Mouse (Mus musculus) adrenal gland, postnatal 4 days (tissue): ENCODE data around the gene Arhgap11a. TPM values are rescaled to one million over a fixed set of nuclear protein-coding genes. Genes with fewer than 3 reads are reported as not detected.

Experiments used
- DNase-seq, 2 experiments: peaks; one replicate each; pipeline ENCODE4 v3.0.0; 2021 to 2022; ENCODE audit warnings: low spot score in 2 of 2, mixed read lengths in 2 of 2
- long read RNA-seq, 2 experiments: library from polyadenylated mRNA; stranded (forward); transcript quantifications; one replicate each; pipeline ENCODE4 v2.0.0; 2021
- total RNA-seq, 2 experiments: library from RNA; stranded (reverse); gene quantifications; 2 replicates each; pipeline ENCODE4 v1.2.3; 2021

Gene Arhgap11a
- total RNA-seq = 10 to 100 TPM; 23.5 to 25.3 TPM
- long read RNA-seq, experiment 1, full-length matches to known transcripts = 5 of 7 reads
- long read RNA-seq, experiment 1, partial matches to known transcripts = 0 of 7 reads
- long read RNA-seq, experiment 1, other reads (novel, unspliced or antisense) = 2 of 7 reads
- long read RNA-seq, experiment 2, full-length matches to known transcripts = 7 of 22 reads
- long read RNA-seq, experiment 2, partial matches to known transcripts = 5 of 22 reads
- long read RNA-seq, experiment 2, other reads (novel, unspliced or antisense) = 10 of 22 reads

DNA sequence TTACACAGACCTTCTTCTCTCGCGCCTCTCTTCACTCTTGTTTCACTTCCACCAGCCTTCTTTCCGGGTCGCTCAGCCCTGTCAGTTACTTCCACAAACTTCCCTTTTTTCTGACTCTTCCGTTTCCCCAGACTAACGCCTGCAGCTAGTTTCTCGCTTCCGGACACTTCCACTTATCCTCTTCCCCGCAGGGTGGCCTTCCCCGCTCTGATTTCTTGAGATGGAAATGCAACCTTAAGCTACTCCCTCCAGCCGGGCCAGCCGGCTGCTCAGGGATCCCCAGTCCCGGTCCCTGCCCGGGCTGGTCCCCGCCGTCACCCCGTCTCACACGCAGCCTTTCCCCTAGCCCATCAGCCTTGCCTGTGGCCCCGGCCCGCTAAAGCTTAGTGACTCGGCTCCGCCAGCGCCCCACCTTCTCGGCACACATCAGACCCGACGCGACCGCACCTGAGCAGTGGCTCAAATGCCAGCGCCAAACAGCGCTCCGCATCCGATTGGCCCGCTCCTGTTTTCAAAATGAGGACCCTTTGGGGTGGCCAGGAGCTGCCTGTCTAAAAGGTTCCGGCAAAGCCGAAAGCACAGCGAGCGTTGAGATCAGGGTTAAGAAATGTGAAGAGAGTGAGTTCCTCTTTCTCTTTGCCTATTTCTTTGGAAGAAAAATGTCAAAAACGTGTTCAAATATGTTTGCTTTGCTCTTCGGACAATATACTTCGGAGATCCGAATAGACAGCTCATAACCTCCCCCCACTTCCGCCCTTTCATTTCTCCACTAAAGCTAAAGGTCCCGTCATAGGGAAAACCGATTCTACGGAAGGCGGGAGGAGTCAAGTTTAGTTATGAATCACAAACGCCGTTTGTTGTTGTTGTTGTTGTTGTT is at the start of gene Arhgap11a:
Gene Arhgap11a, minus strand, starts transcription at position 417 of the 877 bp plus-strand sequence.
- DNase-seq = peak; percentile 75 to 85

DNA sequence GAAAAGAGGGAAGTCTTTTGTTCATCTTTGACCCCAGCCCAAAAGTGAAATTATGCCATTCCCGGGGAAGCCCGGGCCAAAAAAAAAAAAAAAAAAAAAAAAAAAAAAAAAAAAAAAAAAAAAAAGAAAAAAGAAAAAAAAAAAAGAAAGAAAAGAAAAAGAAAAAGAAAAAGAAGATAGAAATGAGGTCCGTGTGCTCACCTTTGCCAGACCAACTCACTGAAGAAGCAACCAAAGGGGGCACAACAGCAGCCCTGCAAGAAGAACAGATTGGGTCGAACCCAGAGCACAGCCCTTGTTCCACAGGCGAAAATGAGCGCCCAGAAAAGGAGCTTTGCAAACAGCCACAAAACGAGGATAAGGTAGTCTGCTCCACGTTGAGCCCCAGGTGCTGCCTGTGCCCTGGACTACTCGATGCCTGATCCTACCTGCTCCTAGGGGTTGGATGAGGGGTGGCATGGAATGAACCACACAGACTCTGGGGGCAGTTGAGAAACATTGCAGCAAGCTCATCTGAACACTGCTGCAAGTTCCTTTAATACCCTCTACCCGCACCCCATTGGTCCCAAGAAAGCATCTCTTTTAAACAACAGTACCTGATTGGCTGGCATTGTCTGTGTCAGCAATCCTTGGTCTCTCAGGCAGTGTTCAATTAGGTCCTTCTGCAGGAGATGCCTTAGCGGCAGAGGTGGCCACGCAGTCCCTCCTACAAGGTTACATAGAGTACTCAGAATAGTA is 45.1 kb upstream of the Arhgap11a start:
- no peak for DNase-seq

DNA sequence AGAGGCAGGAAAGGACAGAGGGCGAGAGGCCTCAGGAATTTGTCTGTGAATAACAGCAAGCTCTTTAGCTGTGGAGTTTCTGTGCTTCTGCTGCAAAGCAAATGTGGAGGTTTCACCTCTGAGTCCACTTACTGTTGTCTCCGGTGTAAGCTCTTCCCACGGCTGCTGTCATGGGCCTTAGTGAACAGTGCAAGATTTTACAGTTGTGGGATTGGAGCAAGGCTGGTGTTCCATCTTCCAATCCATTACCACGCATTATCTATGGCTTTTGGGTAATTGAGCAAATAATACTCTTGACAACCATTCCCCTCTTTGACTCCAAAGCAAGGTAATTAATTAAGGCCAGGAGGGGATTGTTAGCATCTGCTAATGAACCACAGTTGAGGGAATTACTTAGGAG is 38.7 kb upstream of the Arhgap11a start:
- no peak for DNase-seq

DNA sequence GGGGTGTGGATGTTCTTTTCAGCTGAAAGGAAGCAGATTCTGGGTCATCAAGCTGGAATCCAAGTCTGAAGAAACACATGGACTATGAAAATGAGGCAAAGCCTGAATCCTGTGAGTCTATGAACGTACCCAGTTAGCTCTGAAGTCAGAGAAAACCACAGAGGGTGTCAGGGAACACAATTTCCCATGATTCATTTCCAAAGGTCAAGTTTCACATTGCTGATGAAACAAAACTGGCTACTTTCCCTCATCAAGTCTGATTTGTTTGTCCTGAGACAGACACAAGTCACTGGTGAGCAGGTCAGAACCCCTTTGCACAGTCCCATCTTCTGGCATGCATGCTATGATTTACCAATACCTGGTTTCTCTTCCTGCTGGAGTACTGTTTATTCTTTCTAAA is 37.6 kb upstream of the Arhgap11a start:
- no peak for DNase-seq

DNA sequence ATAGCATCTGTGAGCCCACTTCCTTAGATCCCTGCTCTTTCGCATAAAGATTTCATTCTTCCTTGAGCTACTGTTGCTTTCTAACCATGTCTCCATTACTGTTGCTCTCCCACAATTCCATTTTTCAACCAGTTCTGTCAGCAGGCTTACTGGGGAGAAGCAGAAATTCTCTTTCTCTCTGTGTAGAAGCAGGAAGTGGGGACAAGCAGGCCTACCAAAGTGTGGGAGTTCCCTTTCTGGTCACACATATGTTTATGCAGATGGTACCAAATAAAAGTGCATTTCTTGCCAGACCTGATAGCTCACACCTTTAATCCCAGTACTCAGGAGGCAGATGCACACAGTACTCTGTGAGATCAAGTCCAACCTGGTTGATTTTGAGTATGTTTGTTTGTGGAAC is 21.7 kb upstream of the Arhgap11a start:
- DNase-seq = no peak

DNA sequence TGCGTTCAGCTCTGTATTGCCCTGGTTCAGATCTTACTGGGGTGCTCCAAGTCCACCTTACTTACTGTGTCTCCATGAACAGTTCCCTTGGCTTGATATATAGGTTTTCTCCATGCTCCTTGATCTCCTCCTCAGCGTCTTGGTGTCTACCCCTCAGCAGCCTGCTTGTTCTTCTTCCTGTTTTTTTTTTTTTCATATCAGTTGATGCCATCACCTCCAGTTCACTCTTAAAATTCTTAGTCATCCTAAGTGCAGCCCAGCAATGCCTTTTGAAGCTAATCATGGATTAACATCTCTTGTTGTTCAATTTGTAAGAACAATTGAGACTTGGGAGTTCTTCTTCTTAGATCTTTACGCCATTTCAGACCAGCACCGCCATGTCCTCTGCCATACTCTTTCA is 19.9 kb upstream of the Arhgap11a start:
- DNase-seq = no peak

DNA sequence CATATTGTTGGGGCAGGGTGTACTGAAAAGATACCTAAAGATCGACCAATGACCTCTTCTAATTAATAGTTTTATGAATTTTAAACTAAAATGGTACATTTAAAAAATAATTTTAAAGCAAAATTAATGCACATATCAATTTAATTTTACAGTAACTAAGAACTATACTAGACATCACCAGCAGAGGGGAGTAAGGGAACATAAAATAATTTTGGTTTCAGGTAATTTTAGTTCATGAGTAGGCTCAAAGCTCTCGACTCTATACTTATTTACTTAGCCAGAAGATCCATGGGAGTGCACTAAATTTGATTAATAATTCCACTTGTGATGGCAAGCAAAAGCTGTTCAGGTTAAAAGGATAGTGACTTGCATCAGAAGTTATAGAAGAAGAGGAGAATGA is 17.7 kb upstream of the Arhgap11a start:
- no peak for DNase-seq

DNA sequence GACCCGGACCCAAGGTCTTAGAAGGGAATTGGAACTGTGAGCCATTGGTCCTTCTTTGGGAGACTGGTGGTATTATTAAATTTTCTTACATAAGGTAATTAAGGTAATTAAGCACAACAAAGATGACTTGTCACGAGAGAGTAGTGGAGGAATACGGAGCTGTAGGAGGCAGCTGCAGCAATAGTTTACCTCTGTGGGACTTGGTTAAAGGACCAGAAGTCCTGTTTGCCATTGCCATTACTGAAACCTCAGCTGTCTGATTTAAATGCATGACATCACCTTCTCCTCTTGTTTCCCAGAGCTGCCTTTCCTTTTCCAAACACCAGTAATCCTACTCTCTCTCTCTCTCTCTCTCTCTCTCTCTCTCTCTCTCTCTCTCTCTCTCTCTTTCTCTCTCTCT is 680 bp upstream of the Arhgap11a start:
- no peak for DNase-seq

DNA sequence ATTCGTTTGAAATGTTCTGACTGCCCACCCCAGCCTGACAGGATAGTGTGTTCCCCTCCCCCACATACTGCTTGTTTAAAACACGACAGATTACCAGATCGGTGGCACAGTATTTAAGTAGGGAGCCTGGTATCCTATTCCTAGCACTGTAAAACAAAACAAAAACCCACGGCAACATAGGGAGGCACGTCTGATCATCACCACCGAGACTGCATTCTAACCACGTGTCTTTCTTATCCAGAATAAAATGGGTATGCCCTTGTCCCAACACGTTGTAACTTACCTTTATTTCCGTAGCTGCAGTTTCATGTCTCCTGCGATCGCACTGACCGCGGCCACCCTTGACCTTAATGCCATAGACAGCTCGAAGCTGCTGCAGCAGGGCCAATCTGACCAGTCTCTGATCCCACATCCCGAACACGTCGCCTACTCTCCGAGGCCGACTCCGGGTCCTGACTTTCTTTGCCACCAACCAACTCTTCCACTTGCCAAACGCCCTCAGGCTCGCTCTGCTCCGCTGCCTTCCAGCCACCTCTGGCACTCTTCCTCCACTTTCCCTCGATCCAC is 700 bp downstream of the Arhgap11a start:
- peak in 1 of 2 experiments; percentile 10 for DNase-seq

DNA sequence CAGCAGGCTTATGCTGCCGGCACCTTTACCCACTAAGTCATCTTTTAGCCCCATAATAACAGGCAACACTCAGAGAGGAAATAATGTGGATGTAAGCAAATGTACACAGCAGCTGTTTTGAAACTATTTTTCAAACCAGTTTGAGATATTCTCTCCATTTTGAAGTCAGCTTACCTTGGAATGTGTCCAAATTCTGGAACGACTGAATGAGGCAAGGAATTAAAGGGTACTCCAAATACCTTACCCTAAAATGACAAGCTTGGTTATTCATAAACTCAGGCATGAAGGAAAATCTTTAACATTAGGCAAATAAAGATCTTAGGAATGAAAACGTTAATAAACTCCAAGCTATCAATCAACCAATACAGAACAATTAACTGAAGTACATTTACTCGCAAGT is 3.4 kb downstream of the Arhgap11a start:
- no peak for DNase-seq

DNA sequence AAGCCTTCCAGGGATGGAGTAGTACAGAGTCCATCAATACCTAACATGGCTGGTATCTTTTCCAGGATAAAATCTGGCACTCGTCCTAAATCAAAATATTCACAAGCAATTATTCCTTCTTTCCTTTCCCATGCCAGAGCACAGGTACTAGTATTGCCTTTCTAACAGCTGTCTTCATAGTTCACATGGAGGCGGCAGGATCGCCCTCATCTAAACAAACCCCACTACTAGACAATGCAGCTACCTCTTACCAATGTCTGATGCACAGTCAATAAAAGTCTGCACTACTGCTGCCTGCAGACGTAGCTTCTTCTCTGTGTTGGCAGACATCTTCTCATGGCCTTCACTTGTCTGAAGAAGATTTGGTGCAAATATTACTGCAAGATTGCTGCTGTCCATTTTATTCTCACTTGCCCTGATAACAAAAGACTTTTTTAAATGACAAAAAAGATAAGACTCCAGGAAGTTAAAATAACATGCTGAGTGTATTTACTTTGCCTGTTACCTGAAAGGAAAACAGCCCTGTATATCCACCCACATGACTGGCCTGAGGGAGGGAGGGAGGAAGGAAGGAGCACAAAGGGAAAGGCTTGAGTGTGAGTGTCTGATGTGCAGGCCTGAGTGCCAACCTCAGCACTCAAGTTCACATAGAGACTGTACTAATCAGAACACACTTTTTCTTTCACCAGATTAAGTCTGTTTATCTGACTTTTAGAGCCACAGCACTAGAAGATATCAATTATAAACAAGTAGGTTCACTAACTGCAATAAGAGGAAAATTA is 6.6 kb downstream of the Arhgap11a start:
- no peak for DNase-seq

DNA sequence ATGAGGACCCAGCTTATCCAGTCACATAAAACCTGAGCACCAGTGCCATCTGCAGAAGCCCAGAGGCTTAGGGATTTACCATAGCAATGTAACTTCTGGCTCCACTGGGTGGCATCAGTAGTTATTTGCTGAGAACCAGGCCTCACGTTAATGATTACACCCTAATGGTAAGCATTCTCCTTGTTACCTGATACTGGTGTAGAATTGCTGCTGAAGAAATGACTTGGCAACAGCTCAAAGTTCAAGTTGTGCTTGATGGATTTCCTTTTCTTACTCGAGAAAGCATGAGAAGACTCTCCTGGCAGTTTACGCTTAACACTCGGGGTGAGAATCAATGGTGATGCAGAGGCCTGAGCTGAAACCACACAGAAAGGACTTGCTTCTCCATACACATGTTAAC is 9.0 kb downstream of the Arhgap11a start:
- no peak for DNase-seq

DNA sequence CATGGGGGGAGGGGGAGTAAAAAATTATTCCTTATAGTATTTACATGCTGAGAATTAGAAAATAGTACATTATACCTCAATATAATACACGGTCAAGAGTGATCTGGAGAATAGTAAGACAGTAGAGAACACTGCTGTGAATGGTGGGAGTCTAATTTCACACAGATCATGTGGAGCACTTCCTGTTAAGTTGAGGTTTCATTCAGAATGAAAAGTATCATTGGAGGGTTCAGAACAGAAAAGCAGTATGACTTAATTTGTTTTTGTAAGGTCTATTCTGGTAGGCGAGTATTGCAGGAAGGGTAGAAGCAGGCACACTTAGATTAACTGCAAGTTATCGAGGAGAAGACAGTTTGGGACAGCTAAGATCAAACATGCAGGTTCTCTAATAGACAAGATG is 13.2 kb downstream of the Arhgap11a start:
- no peak for DNase-seq

DNA sequence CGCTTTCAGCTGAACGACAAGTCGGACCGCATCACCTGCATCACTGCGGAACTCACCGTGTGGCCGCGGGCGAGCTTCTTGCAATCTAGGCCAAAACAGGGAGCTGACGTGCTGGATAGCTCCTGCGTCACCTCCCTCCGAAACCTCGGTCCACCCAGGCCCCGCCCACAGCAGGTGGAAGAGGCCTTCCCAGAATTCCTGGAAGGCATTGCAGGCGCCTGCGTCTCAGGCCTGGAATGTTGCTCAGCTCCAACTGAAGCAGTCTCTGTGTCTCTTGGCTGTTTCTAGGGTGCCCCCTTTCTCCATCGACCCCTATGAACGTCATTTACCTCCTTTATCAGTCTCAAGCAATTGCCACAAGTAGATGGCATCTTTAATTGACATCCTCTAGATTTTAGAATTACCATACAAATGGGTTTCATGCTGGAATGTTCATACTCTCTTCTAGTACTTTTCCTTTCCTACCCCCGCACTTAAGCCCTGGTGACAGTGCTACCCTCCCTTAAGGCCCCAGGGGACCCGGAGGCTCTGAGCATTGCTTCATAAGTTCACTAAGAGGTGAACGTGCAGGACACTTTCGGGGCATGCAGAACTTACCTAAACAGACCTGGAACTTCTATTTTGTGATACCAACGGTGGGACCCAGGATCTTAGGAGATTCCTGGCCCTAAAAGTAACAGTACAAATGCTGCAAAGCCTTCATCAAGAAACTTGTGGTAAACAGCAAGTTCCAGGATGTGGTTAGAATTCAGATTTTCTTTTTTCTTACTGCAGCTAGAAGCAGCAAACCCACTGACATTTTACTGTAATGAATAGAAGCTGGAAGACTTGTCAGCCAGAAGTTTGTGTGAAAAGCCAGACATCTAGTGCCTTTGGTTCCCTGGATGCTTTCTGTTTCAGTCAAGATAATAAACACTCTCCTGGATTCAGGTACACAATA is 19.2 kb downstream of the Arhgap11a start, which contains the start of gene Scg5:
Gene Scg5, minus strand, starts transcription at position 179 of the 940 bp plus-strand sequence.
- DNase-seq = peak; percentile 13 to 21

DNA sequence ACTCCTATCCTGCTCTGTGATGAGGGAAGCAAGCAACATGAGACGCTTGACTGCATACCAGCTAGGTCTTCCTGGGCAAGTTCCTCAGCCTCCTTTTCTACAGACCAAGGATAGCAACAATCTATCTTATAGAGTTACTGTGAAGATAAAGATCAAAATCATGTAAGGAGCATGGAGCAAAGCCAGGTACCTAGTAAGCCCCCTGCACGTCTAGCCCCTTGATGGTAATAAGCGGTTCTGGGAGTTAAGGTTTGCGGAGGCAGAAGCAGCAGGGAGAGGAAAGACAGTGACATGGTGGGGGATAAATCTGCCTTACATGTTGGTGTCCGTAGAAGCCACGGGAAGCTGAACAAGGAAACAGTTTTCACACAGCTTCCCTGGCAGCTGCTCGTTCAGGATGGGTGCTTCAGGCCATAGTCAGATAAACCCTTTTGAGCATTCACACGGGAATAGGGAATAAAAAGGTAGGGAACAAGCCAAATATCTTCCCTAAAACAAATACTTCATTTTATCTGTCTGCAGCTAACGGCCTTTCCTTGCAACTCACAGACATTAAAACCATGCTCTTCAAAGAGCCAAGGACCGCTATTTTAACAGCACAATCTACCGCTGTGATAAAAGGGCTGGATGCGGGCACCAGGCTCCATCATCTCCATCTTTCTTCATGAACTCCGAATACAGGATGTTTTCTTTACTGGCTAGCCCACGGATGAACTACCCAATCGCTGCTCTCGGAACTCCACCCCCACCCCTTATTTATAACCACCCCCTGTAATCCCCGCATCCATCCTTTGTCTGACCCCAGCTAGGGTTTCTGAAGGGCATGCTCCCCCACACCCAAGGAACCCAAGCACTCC is 20.1 kb downstream of the Arhgap11a start:
- DNase-seq = no peak

DNA sequence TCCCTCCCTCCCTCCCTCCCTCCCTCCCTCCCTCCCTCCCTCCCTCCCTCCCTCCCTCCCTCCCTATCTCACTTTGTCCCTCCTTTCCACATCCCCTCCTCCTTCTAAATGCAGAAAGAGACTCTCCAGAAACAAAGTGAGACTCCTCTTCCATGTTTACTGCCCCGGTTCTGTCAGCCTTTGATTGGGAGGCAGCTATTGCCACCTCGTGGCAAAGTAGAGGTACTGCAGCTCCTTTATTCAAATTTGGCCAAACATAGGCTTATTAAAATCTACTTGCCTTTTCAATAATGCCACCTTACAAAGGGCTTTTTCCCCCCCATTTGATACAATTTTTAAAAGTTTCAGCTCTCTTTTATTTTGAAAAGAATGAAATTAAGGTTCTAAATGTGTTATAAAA is 24.6 kb downstream of the Arhgap11a start:
- no peak for DNase-seq

DNA sequence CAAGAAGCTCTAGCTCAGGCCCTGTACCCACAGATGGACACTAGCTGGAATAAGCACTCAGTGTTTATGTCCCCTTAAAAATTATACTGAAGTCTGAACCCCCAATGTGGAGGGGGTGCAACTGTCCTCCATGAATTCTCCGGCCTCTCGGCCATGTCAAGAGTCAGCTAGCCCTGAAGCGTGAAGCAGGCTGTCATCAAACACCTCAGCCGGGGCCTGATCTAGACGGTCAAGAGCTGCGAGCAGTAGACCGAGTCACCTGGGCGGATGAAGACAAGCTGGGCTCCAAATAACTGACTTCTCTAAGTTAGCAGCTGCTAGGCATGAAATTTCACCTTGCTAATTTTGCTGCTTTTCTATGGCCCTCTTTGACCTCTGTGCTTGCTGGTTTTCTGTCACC is 26.1 kb downstream of the Arhgap11a start:
- no peak for DNase-seq

DNA sequence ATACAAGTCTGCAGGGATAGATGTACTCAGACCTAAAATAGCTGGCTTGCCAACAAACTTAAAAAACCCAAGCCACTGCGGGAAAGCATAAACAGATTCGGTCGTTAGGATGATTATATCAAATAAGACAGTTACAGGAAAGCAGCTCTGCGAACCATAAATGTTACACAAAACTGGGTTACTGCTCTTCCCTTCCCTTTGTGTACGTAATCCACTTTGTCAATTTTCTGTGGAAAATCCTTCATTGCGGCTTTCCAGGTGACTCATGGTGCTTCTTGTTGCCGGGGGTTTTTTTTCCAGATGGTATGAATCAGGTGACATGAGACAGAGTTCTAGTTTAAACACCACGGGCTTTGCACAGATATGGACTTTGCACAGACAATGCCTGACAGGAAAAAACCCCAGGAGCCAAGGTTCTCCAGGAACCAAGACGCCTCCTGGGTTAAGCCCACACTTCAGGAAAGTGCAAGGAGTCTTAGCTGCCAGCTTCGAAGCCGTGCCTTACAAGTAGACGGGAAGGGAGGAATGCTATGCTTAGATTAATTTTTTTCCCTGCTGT is 27.2 kb downstream of the Arhgap11a start:
- no peak for DNase-seq
